Mouse (Mus musculus) heart, adult 18-20 months (tissue): ENCODE data around the gene Cebpb. TPM values are rescaled to one million over a fixed set of nuclear protein-coding genes. Genes with fewer than 3 reads are reported as not detected.

Experiments used
- DNase-seq, 2 experiments: peaks; one replicate each; pipeline ENCODE4 v3.0.0; 2021 to 2022; ENCODE audit warnings: mixed read lengths in 1 of 2
- total RNA-seq, 2 experiments: library from RNA; stranded (reverse); gene quantifications; 2 replicates each; pipeline ENCODE4 v1.2.3; 2021

Cebpb gene
- total RNA-seq, 2 experiments from 2014 or later = 127 to 160 TPM

DNA sequence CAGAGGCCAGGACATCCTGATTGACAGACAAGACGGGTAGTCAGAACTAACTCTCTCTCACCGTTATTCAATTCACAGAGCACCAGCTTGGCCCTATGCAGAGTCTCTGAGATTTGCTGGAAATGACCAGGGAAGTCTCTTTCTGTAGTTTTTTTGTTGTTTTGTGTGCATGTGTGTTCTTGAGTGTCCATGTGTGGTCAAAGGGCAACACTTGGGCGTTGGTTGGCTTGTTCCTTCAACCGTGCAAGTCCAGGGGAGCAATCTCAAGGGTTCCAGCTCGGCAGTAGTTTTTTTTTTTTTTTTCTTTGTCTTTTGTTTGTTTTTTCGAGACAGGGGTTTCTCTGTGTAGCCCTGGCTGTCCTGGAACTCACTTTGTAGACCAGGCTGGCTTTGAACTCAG is 26.0 kb upstream of the Cebpb start:
- DNase-seq = no peak

DNA sequence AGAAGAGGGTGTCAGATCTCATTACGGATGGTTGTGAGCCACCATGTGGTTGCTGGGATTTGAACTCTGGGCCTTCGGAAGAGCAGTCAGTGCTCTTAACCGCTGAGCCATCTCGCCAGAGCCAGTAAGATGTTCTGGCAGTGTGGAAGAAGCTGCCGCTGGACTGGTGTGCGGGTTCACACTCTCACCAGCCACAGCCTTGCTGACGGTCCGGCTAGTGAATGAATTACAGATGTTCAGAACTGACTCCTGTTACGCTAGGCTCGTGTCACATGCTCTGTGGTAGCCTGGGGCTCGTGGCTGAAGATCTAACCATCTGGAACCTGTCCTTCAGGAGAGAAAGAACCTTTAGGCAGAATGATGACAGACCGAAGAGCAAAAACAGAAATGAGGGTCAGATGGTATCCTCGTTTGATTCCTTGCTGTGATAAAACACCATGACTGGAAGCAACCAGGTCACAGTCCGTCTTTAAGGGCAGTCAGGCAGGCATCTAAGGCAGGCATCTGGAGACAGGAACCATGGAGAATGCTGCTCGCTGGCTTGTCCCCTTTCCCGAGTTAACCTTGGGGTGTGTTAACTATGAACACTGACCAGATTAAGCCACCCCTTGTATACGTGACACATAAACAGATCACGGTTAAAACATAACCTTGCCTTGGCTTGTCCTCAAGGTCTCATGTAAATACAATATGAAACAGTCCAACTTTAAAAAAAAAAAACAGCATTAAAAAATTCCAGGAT is 22.6 kb upstream of the Cebpb start:
- DNase-seq = no peak

GRCm38 (mm10) chr2:167668426-167668825 is 20.3 kb upstream of the Cebpb start:
- no peak for DNase-seq

- no peak for DNase-seq
These were observed 19.3 kb upstream of the Cebpb start for GRCm38 (mm10) chr2:167669398-167669797.

DNA sequence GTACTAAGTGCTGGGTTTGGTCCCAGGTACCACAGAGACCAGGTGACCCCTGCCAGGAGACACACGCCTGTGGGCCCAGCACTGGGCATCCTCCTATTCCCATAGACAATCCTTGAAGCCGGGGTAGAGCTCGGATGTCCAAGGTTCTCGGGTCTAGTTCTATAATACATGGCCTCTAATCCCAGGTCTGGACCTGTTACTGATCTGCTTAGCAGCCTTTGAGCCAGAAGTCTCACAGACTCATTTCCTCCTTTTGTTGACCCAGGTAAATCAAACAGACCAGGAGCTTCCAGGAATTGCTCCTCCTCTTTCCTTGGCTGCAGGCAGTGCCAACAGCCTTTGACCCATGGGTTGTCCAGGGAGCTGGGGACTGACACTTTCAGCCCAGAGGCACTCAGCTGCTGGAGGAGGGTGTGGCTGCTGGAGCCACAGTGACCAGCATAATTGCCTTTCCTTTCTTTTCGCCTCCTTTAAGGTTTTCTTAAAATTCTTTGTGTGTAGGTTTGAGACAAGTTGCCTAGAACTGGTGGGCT is 17.5 kb upstream of the Cebpb start:
- peak in 1 of 2 experiments; percentile 69 for DNase-seq

GRCm38 (mm10) chr2:167672212-167672685 is 16.5 kb upstream of the Cebpb start:
- peak in 1 of 2 experiments; percentile 62 for DNase-seq

- peak in 1 of 2 experiments; percentile 57 for DNase-seq
These were observed 13.4 kb upstream of the Cebpb start for GRCm38 (mm10) chr2:167675120-167675909.

- no peak for DNase-seq
These were observed 10.1 kb upstream of the Cebpb start for GRCm38 (mm10) chr2:167678600-167678999.

DNA sequence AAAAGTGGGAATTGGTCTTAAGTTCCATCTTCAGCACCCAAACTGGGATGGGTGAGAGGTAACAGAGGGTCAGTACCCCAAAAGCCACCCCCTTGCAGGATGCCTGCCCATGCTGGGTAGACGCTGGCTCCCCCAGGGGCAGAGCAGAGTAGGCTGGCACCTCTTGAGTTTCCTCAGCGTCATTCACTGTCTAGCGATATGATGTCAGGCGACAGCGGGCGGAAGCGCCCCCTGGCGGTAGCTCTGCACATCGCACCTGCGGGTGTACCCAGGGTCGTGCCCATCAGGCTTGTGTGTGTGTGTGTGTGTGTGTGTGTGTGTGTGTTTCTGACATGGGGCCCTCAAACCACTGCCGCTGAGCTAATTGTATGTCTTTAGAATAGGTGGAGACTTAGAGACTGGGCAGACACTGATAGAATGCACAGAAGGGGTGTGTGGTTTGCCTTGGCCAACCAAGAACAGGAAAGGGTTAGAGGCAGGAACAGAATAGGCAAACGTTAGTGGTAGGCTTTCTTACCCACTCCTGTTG is 8.7 kb upstream of the Cebpb start:
- peak; percentile 77 to 92 for DNase-seq

- DNase-seq = peak in 1 of 2 experiments; percentile 74
These were observed 8.1 kb upstream of the Cebpb start for GRCm38 (mm10) chr2:167680657-167681056.

- DNase-seq = no peak
These were observed 5.0 kb upstream of the Cebpb start for GRCm38 (mm10) chr2:167683721-167684120.

DNA sequence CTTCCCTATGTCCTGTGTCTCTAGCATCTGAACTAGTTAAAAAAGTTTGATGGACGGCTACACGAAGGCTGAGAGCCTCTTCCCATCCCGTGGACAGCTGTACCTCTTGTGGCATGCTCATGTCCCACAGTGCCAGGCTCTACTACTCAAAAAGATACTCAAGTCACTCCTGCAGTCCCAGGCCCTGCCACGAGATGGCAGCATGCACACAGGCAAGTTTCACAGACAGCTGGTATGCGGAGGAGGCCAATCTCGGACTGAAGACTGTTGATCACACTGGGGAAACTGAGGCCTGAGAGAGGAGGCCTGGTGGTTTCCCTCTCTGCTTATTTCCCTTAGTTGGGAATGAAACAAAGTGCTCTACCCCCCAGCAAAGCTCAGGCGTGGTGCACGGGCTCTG is 3.6 kb upstream of the Cebpb start:
- peak; percentile 91 to 100 for DNase-seq

DNA sequence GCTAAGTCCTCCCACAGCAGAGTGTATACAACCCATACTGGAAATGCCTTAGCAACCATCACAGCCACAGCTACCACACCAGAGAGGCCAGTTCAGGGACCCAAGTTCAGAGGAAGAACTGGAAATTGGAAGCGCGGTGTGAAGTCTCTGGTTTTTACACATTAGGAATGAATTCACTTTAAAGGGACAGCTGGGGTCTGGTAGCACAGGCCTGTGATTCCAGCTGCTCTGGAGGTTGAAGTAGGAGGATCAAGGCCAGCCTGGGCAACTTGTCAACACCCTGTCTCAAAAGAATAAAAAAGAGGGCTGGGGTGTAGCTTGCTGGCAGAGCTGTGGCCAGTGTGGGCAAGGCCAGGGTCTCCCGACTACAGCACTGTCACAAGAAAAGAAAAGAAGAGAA is 2.9 kb upstream of the Cebpb start:
- DNase-seq = peak in 1 of 2 experiments; percentile 30

- no peak for DNase-seq
These were observed 2.1 kb upstream of the Cebpb start for GRCm38 (mm10) chr2:167686382-167687249.

- no peak for DNase-seq
These were observed 1.5 kb upstream of the Cebpb start for GRCm38 (mm10) chr2:167687250-167687586.

DNA sequence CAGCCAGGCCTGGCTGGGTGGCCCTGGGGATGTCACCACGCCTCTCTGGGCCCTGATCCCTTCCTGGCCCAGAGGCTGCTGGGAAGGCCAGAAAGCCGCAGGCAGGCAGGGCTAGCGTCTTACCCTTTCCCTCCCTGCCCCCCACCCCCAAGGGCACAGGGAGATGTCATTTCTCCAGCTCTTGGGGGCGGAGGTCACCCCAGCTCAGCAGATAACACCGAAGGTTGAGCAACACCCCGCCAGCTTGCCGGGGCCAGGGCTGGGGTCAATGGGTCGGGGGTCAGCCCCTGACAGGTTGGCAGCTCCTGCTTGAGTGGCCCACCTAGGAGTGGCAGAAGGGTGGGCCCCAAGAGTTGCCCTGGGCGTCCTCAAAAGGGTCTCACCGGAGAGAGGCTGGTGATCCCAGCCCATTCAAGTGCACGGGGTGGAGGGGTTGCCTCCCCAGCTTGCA is 1.0 kb upstream of the Cebpb start:
- peak; percentile 49 to 68 for DNase-seq

DNA sequence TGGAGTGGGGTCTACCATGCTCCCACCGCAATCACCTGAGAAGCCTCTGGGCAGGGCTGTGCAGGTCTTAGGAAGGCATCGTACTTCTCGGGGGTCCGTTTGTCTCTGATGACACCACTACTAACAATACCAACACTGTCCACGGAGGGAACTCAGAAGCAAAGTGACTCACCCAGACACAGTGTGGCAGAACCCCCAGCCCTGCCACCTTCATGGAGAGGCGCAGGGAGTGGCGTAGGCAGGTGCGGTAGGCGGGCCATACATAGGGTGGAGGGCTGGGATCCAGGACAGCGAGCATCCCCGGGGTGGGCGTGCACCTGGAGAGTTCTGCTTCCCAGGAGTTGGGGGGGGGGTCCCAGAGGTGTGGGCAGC is 603 bp upstream of the Cebpb start:
- no peak for DNase-seq

GRCm38 (mm10) chr2:167689501-167690218 is 945 bp downstream of the Cebpb start, which contains the start of gene Tmem189:
Gene Tmem189 (minus strand): TSS chr2:167689822.
- peak; percentile 52 to 76 for DNase-seq

DNA sequence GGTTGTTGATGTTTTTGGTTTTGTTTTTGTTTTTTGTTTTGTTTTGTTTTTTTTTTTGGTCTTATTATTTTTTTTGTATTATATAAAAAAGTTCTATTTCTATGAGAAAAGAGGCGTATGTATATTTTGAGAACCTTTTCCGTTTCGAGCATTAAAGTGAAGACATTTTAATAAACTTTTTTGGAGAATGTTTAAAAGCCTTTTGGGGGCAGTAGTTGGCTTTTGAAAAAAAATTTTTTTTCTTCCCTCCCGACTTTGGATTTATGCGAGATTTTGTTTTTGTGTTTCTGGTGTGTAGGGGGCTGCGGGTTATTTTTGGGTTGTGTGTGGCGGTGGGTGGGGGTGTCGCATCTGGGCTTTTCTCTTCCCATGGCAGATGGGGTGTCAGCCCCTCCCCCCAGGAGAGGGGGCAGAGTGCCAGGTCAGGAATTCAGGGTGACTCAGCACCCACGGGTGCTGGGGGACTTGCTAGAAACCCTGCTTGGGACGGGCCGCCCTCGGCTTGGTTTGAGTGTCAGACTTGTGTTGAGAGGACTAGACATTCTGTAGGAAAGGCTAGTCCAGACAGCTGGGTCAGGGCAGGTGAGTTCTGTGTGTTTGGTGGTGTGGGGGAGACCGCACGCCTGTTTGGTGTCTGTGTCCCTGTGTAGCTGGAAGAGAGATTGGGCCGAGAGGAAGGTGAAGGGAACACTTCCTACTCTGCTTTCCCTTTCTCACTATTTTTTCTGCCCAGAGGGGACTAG is 1.7 kb downstream of the Cebpb start:
- DNase-seq = peak; percentile 60 to 80

DNA sequence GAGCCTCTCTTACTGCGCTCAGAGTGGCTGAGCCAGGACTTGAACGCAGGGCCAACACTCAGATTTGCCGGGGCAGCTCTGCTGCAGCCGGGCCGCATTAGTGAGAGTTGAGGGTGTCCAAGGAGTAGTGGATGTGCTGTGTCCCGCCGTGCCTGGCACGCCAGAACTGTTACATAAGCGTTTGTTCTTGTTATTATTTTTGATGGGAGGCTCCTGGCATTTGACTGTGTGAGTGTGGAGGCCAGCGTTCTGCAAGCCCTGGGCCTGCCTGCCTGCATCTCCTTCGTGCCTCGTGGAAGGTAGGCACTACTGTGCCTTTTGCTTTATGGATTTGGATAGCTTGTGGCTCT is 2.2 kb downstream of the Cebpb start:
- peak; percentile 80 to 84 for DNase-seq
